Mouse (Mus musculus) embryonic facial prominence, embryonic 14.5 days (tissue): Measurements from ENCODE around the gene Itga3. TPM values are rescaled to one million over a fixed set of nuclear protein-coding genes. Genes with fewer than 3 reads are reported as not detected.

ENCODE experiments used
- ATAC-seq: fragments of 200-750 bp; cut with Nextera tagmentation; 2 replicates; pipeline ENCODE4 v1.8.0; 2017; ENCODE audit warnings: low read depth, moderate number of reproducible peaks, moderate TSS enrichment
- DNase-seq: peaks from one replicate; pipeline ENCODE4 v3.0.0-alpha.2; 2015; ENCODE audit warnings: low spot score
- H3K27ac ChIP-seq: fragments of 300-500 bp; sonication (generic); replicated peaks from 2 replicates; pipeline ENCODE4 v1.5.1; 2014; ENCODE audit warnings: low read depth, mild to moderate bottlenecking, low read length, moderate library complexity
- H3K27me3 ChIP-seq: fragments of 300-500 bp; sonication (generic); replicated peaks from 2 replicates; pipeline ENCODE4 v1.6.1; 2014; ENCODE audit warnings: low read length; ENCODE audit not compliant: control insufficient read depth, insufficient read depth
- H3K36me3 ChIP-seq: fragments of 300-500 bp; sonication (generic); 2 replicates; pipeline ENCODE4 v1.6.1; 2014; ENCODE audit warnings: low read length, mixed read lengths; ENCODE audit not compliant: control insufficient read depth, insufficient read depth
- H3K4me1 ChIP-seq: fragments of 300-500 bp; sonication (generic); 2 replicates; pipeline ENCODE4 v1.6.1; 2014; ENCODE audit warnings: antibody characterized with exemption, low read length; ENCODE audit not compliant: control insufficient read depth, insufficient read depth
- H3K4me2 ChIP-seq: fragments of 300-500 bp; sonication (generic); 2 replicates; pipeline ENCODE4 v1.6.1; 2014; ENCODE audit warnings: low read depth, mild to moderate bottlenecking, low read length, moderate library complexity, mixed read lengths
- H3K4me3 ChIP-seq: fragments of 300-500 bp; sonication (generic); 2 replicates; pipeline ENCODE4 v1.5.1; 2014; ENCODE audit warnings: low read depth, mild to moderate bottlenecking, low read length
- H3K9ac ChIP-seq: fragments of 300-500 bp; sonication (generic); 2 replicates; pipeline ENCODE4 v1.6.1; 2014; ENCODE audit warnings: low read depth, mild to moderate bottlenecking, low read length, moderate library complexity, mixed read lengths
- H3K9me3 ChIP-seq: fragments of 300-500 bp; sonication (generic); 2 replicates; pipeline ENCODE4 v1.6.1; 2016; ENCODE audit warnings: low read length; ENCODE audit not compliant: control insufficient read depth
- WGBS: fragments of 180-500 bp; shearing (Covaris S2); extraction: QIAGEN DNeasy Blood & Tissue Kit; methylation state at CpG from one replicate; pipeline ENCODE4 v1.1.7; 2014; 5-methylcytosine and 5-hydroxymethylcytosine counted together
- polyA plus RNA-seq: library from polyadenylated mRNA; unstranded; fragments of >200 nt; fragmentation: Nextera tagmentation; extraction: Ambion mirVana; gene quantifications from 2 replicates; pipeline ENCODE4 v1.2.1, GENCODE M21; 2014

Gene Itga3
- polyA plus RNA-seq, 1 experiment from 2014 or later = 8.3 TPM

GRCm38 (mm10) chr11:94996101-94996500, 80.5 kb downstream of the Itga3 start:
- 80% methylated on average over 8 of the region's 8 CpGs for WGBS

GRCm38 (mm10) chr11:94994947-94995772, 81.4 kb downstream of the Itga3 start:
- ATAC-seq (no peak), DNase-seq (no peak)
- Histone ChIP-seq H3K27me3 (no peaks in the 10 kb centered on the region), H3K27ac (no peak overlapping the region; the same call in 1 of the 2 replicates), H3K9me3 (no peaks in the 10 kb centered on the region), H3K4me2 (peak overlapping the region; percentile 96), H3K9ac (peak overlapping the region; percentile 92), H3K4me3 (peak overlapping the region; percentile 91), H3K36me3 (peaks cover 40% of the 10 kb centered on the region), H3K4me1 (peaks cover 34% of the 10 kb centered on the region)
- 86% methylated on average over 11 of the region's 11 CpGs for WGBS

More at GRCm38 (mm10) chr11:94996101-94996500, 80.5 kb downstream of the Itga3 start:
- Histone ChIP-seq H3K4me2 (peak overlapping the region; percentile 96; the same call in 1 of the 2 replicates), H3K27me3 (no peaks in the 10 kb centered on the region), H3K36me3 (peaks cover 49% of the 10 kb centered on the region), H3K4me1 (peaks cover 29% of the 10 kb centered on the region), H3K4me3 (no peak overlapping the region), H3K9me3 (no peaks in the 10 kb centered on the region), H3K9ac (no peak overlapping the region), H3K27ac (no peak overlapping the region)
- no peak for ATAC-seq
- DNase-seq = no peak

Other genes starting within 250 kb of the Itga3 start
- gene Col1a1, start 140.6 kb downstream of the Itga3 start, polyA plus RNA-seq = 3,653 and 4,731 TPM in 2 replicates
- gene Hils1, start 109.2 kb downstream of the Itga3 start, polyA plus RNA-seq = 0.25 and 0.61 TPM in 2 replicates
- 18.6 and 19.5 TPM in 2 replicates for gene Sgca, start 100.5 kb downstream of the Itga3 start, polyA plus RNA-seq
- 16.0 and 16.1 TPM in 2 replicates for gene Ppp1r9b, start 85.8 kb downstream of the Itga3 start, polyA plus RNA-seq
- gene Samd14, start 66.9 kb downstream of the Itga3 start, polyA plus RNA-seq = 21.9 and 29.0 TPM in 2 replicates
- 37.8 and 41.6 TPM in 2 replicates for gene Pdk2, start 35.4 kb downstream of the Itga3 start, polyA plus RNA-seq
- gene Dlx3, start 43.3 kb upstream of the Itga3 start, polyA plus RNA-seq = 16.1 and 20.2 TPM in 2 replicates
- gene Dlx4, start 69.5 kb upstream of the Itga3 start, polyA plus RNA-seq = 3.1 and 3.2 TPM in 2 replicates
- gene Tac4, start 184.7 kb upstream of the Itga3 start, polyA plus RNA-seq = not detected in 2 replicates
- gene Kat7, start 233.4 kb upstream of the Itga3 start, polyA plus RNA-seq = 57.9 and 66.5 TPM in 2 replicates